Mouse (Mus musculus) liver, adult 2 months (tissue): ENCODE measurements around the gene Sec22a. TPM values are rescaled to one million over a fixed set of nuclear protein-coding genes. Genes with fewer than 3 reads are reported as not detected.

ENCODE experiments used
- DNase-seq: peaks from one replicate; pipeline ENCODE4 v3.0.0-alpha.2; 2011; ENCODE audit warnings: low read depth, low spot score; ENCODE audit errors: extremely low read depth
- H3K27ac ChIP-seq: fragments of 200-500 bp; replicated peaks from 2 replicates; pipeline ENCODE4 v1.5.1; 2012; ENCODE audit warnings: low read depth, mild to moderate bottlenecking, control low read depth, inconsistent platforms, low read length; ENCODE audit not compliant: insufficient read depth
- H3K27me3 ChIP-seq: fragments of 200-500 bp; 2 replicates; pipeline ENCODE4 v1.6.1; 2012; ENCODE audit warnings: mild to moderate bottlenecking, moderate library complexity, low read length, inconsistent platforms; ENCODE audit not compliant: control insufficient read depth, insufficient read depth
- H3K36me3 ChIP-seq: fragments of 200-500 bp; 2 replicates; pipeline ENCODE4 v1.6.1; 2012; ENCODE audit warnings: low read length, inconsistent platforms; ENCODE audit not compliant: control insufficient read depth, insufficient read depth
- H3K4me1 ChIP-seq: fragments of 200-500 bp; 2 replicates; pipeline ENCODE4 v1.6.1; 2011; ENCODE audit warnings: low read length; ENCODE audit not compliant: control insufficient read depth, insufficient read depth
- H3K4me3 ChIP-seq: fragments of 200-500 bp; 2 replicates; pipeline ENCODE4 v1.5.1; 2011; ENCODE audit warnings: low read depth, mild to moderate bottlenecking, control low read depth, low read length, moderate library complexity; ENCODE audit not compliant: insufficient read depth
- H3K79me2 ChIP-seq: fragments of 200-500 bp; 2 replicates; pipeline ENCODE4 v1.6.1; 2012; ENCODE audit warnings: inconsistent platforms, mild to moderate bottlenecking, low read length, moderate library complexity; ENCODE audit not compliant: control insufficient read depth, insufficient read depth
- H3K9ac ChIP-seq: fragments of 200-500 bp; 2 replicates; pipeline ENCODE4 v1.6.1; 2012; ENCODE audit warnings: low read depth, mild to moderate bottlenecking, control low read depth, inconsistent platforms, low read length
- CTCF ChIP-seq: fragments of 200-500 bp; IDR thresholded peaks from 2 replicates; pipeline ENCODE4 v1.5.1; 2011; ENCODE audit warnings: low read depth, low read length, control low read depth
- POLR2A ChIP-seq: fragments of 200-500 bp; IDR thresholded peaks from 2 replicates; pipeline ENCODE4 v1.6.1; 2011; ENCODE audit warnings: low read length, control low read depth; ENCODE audit not compliant: insufficient read depth; ENCODE audit errors: extremely low read depth
- WGBS: fragments of 180-500 bp; shearing (Covaris S2); methylation state at CpG from one replicate; pipeline ENCODE4 v1.1.7; 2018; 5-methylcytosine and 5-hydroxymethylcytosine counted together
- polyA plus RNA-seq: library from polyadenylated mRNA; depleted of rRNA; stranded (reverse); fragments of >200 nt; gene quantifications from 2 replicates; pipeline ENCODE4 v1.2.3, GENCODE M21; 2012
- total RNA-seq: library from RNA; depleted of rRNA; stranded (reverse); fragments of >200 nt; gene quantifications from 2 replicates; pipeline ENCODE4 v1.2.3, GENCODE M21; 2014

The Sec22a gene
- total and polyA plus RNA-seq, 2 experiments = 6.4 to 21.0 TPM

- Histone ChIP-seq H3K4me3 (no peak overlapping the region), H3K9ac (no peak overlapping the region), H3K79me2 (no peaks in the 10 kb centered on the region), H3K27me3 (no peaks in the 10 kb centered on the region), H3K27ac (no peak overlapping the region), H3K4me1 (peaks cover 16% of the 10 kb centered on the region), H3K36me3 (no peaks in the 10 kb centered on the region)
- no peak for DNase-seq
- 92% methylated on average over 7 of the region's 7 CpGs for WGBS
- TF ChIP-seq CTCF = no peak
- TF ChIP-seq POLR2A = no peak
Measured at GRCm38 (mm10) chr16:35305226-35305625, 58.5 kb downstream of the Sec22a start.

- no peak for DNase-seq
- no peak for TF ChIP-seq CTCF
- TF ChIP-seq POLR2A = no peak
- WGBS = 93% methylated on average over 5 of the region's 5 CpGs
Measured at GRCm38 (mm10) chr16:35304416-35304815, 59.3 kb downstream of the Sec22a start.

GRCm38 (mm10) chr16:35303721-35304120 lies 60.0 kb downstream of the Sec22a start:
- Histone ChIP-seq H3K4me3 (no peak overlapping the region), H3K36me3 (no peaks in the 10 kb centered on the region), H3K79me2 (no peaks in the 10 kb centered on the region), H3K27me3 (no peaks in the 10 kb centered on the region), H3K27ac (no peak overlapping the region), H3K9ac (no peak overlapping the region), H3K4me1 (peaks cover 3% of the 10 kb centered on the region)
- 93% methylated on average over 6 of the region's 6 CpGs for WGBS
- no peak for TF ChIP-seq POLR2A
- no peak for TF ChIP-seq CTCF
- DNase-seq = no peak

More at GRCm38 (mm10) chr16:35304416-35304815, 59.3 kb downstream of the Sec22a start:
- no peak overlapping the region for H3K27ac ChIP-seq
- H3K9ac ChIP-seq = no peak overlapping the region
- peaks cover 9% of the 10 kb centered on the region for H3K4me1 ChIP-seq
- H3K79me2 ChIP-seq = no peaks in the 10 kb centered on the region
- H3K4me3 ChIP-seq = no peak overlapping the region
- no peaks in the 10 kb centered on the region for H3K36me3 ChIP-seq
- H3K27me3 ChIP-seq = no peaks in the 10 kb centered on the region

- DNase-seq = no peak
- Histone ChIP-seq H3K79me2 (no peaks in the 10 kb centered on the region), H3K9ac (no peak overlapping the region), H3K36me3 (no peaks in the 10 kb centered on the region), H3K27me3 (no peaks in the 10 kb centered on the region), H3K4me1 (no peaks in the 10 kb centered on the region), H3K27ac (no peak overlapping the region), H3K4me3 (no peak overlapping the region)
- TF ChIP-seq POLR2A (no peak), CTCF (no peak)
- WGBS = 59% methylated on average over 7 of the region's 7 CpGs
Measured at GRCm38 (mm10) chr16:35302441-35303280, 61.1 kb downstream of the Sec22a start.

- Histone ChIP-seq H3K36me3 (no peaks in the 10 kb centered on the region), H3K79me2 (no peaks in the 10 kb centered on the region), H3K9ac (no peak overlapping the region), H3K4me1 (no peaks in the 10 kb centered on the region), H3K4me3 (no peak overlapping the region), H3K27ac (no peak overlapping the region), H3K27me3 (no peaks in the 10 kb centered on the region)
- TF ChIP-seq POLR2A = no peak
- TF ChIP-seq CTCF = no peak
- DNase-seq = no peak
- WGBS = 91% methylated on average over 6 of the region's 6 CpGs
Measured at GRCm38 (mm10) chr16:35300156-35300555, 63.6 kb downstream of the Sec22a start.

- H3K4me1 ChIP-seq = no peaks in the 10 kb centered on the region
- no peak for DNase-seq
- no peaks in the 10 kb centered on the region for H3K79me2 ChIP-seq
- no peaks in the 10 kb centered on the region for H3K36me3 ChIP-seq
- TF ChIP-seq POLR2A (no peak), CTCF (no peak)
- no peak overlapping the region for H3K4me3 ChIP-seq
- no peak overlapping the region for H3K9ac ChIP-seq
- no peak overlapping the region for H3K27ac ChIP-seq
- H3K27me3 ChIP-seq = no peaks in the 10 kb centered on the region
- 77% methylated on average over 5 of the region's 5 CpGs for WGBS
Measured at GRCm38 (mm10) chr16:35297786-35298185, 65.9 kb downstream of the Sec22a start.
